Mouse (Mus musculus) intestine, embryonic 14.5 days (tissue): Measurements from ENCODE around the gene Cela3b. TPM values are rescaled to one million over a fixed set of nuclear protein-coding genes. Genes with fewer than 3 reads are reported as not detected.

Source experiments
- ATAC-seq: fragments of 200-750 bp; cut with Nextera tagmentation; replicated peaks from 2 replicates; pipeline ENCODE4 v1.8.0; 2017; ENCODE audit warnings: low read depth, moderate number of reproducible peaks, moderate TSS enrichment, moderate library complexity; ENCODE audit not compliant: low FRiP score, low TSS enrichment
- DNase-seq: peaks from one replicate; pipeline ENCODE4 v3.0.0-alpha.2; 2018; ENCODE audit warnings: low spot score
- H3K27ac ChIP-seq: fragments of 300-500 bp; sonication (generic); 2 replicates; pipeline ENCODE4 v1.5.1; 2014; ENCODE audit warnings: low read depth, mild to moderate bottlenecking, control low read depth
- H3K27me3 ChIP-seq: fragments of 300-500 bp; sonication (generic); replicated peaks from 2 replicates; pipeline ENCODE4 v1.6.1; 2014; ENCODE audit warnings: low read length, control low read depth; ENCODE audit not compliant: control insufficient read depth, insufficient read depth
- H3K36me3 ChIP-seq: fragments of 300-500 bp; sonication (generic); 2 replicates; pipeline ENCODE4 v1.6.1; 2014; ENCODE audit warnings: low read length, control low read depth; ENCODE audit not compliant: control insufficient read depth, insufficient read depth
- H3K4me1 ChIP-seq: fragments of 300-500 bp; sonication (generic); replicated peaks from 2 replicates; pipeline ENCODE4 v1.6.1; 2014; ENCODE audit warnings: low read length, control low read depth, mixed read lengths; ENCODE audit not compliant: control insufficient read depth, insufficient read depth
- H3K4me2 ChIP-seq: fragments of 300-500 bp; sonication (generic); 2 replicates; pipeline ENCODE4 v1.6.1; 2014; ENCODE audit warnings: low read length
- H3K4me3 ChIP-seq: fragments of 300-500 bp; sonication (generic); 2 replicates; pipeline ENCODE4 v1.5.1; 2014; ENCODE audit warnings: low read depth, low read length, control low read depth, mixed read lengths
- H3K9ac ChIP-seq: fragments of 300-500 bp; sonication (generic); 2 replicates; pipeline ENCODE4 v1.6.1; 2014; ENCODE audit warnings: mild to moderate bottlenecking, low read length
- H3K9me3 ChIP-seq: fragments of 300-500 bp; sonication (generic); 2 replicates; pipeline ENCODE4 v1.6.1; 2016; ENCODE audit warnings: low read length, control low read depth; ENCODE audit not compliant: control insufficient read depth
- WGBS: fragments of 180-500 bp; shearing (Covaris S2); extraction: QIAGEN DNeasy Blood & Tissue Kit; methylation state at CpG from one replicate; pipeline ENCODE4 v1.1.7; 2014; 5-methylcytosine and 5-hydroxymethylcytosine counted together
- polyA plus RNA-seq: library from polyadenylated mRNA; unstranded; fragments of >200 nt; fragmentation: Nextera tagmentation; extraction: Ambion mirVana; gene quantifications from 2 replicates; pipeline ENCODE4 v1.2.1, GENCODE M21; 2014

Cela3b gene
- polyA plus RNA-seq, 1 experiment from 2014 or later, result 3.8 TPM

DNA sequence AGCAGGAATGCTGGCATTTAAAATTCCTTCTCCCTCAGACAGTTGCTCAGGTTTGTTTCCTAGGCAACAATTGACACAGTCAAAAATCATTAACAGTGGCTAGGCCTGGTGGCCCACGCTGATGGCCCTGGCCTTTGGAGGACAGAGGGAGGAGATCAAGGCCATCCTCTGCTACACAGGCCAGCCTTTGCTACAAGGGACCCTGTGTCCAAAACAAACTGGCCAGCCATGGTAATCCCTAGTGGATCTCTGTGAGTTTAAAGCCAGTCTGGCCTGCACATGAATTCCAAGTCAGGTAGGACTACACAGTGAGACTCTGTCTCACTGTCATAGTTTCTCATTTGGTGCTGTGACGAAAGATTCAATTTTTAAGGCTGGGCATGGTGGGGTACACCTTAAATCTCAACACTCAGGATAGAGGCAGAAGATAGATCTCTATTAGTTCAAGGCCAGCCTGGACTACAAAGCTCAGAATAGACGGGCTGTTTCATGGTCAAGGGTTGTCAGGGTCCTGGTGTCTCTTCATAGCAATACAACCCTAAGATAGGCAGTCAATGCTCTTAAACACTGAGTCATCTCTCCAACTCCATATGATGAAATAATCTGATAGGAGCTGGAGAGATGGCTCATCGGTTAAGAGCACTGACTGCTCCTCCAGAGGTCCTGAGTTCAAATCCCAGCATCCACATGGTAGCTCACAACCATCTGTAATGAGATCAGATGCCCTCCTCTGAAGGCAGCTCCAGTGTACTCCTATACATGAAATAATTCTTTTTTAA lies 52.6 kb downstream of the Cela3b start:
- no peak for ATAC-seq

DNA sequence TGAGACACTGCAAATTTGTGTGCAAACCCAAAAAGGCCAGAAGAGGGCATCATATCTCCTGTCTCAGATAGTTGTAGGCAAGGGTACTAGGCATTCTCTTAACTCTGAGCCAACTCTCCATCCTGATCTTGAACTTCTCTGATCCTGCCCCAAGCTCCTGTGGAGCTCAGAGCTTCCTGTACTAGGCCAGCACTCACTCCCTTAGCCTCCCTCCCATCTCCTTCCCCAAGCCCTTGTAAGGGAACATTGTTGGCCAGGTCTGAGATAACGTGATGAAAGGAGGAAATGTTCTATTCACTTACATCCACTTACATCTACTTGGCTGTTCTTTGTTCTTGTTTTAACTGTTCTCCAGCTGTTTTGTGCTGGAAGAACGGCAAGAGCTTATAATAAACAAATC lies 53.6 kb downstream of the Cela3b start:
- Histone ChIP-seq H3K4me1 (peaks cover 12% of the 10 kb centered on the region; the same call in 1 of the 2 replicates), H3K36me3 (no peaks in the 10 kb centered on the region), H3K4me3 (no peak overlapping the region), H3K4me2 (no peak overlapping the region), H3K9me3 (no peaks in the 10 kb centered on the region), H3K27ac (no peak overlapping the region), H3K27me3 (no peaks in the 10 kb centered on the region), H3K9ac (no peak overlapping the region)
- DNase-seq, result no peak
- no peak for ATAC-seq
- 55% methylated on average over 2 of the region's 2 CpGs for WGBS

More for the DNA sequence above, 52.6 kb downstream of the Cela3b start:
- 86% methylated on average over 4 of the region's 4 CpGs for WGBS
- Histone ChIP-seq H3K9ac (no peak overlapping the region), H3K9me3 (no peaks in the 10 kb centered on the region), H3K27ac (no peak overlapping the region), H3K4me2 (no peak overlapping the region), H3K36me3 (no peaks in the 10 kb centered on the region), H3K4me3 (no peak overlapping the region), H3K27me3 (no peaks in the 10 kb centered on the region), H3K4me1 (peaks cover 12% of the 10 kb centered on the region; the same call in 1 of the 2 replicates)
- DNase-seq, result no peak

DNA sequence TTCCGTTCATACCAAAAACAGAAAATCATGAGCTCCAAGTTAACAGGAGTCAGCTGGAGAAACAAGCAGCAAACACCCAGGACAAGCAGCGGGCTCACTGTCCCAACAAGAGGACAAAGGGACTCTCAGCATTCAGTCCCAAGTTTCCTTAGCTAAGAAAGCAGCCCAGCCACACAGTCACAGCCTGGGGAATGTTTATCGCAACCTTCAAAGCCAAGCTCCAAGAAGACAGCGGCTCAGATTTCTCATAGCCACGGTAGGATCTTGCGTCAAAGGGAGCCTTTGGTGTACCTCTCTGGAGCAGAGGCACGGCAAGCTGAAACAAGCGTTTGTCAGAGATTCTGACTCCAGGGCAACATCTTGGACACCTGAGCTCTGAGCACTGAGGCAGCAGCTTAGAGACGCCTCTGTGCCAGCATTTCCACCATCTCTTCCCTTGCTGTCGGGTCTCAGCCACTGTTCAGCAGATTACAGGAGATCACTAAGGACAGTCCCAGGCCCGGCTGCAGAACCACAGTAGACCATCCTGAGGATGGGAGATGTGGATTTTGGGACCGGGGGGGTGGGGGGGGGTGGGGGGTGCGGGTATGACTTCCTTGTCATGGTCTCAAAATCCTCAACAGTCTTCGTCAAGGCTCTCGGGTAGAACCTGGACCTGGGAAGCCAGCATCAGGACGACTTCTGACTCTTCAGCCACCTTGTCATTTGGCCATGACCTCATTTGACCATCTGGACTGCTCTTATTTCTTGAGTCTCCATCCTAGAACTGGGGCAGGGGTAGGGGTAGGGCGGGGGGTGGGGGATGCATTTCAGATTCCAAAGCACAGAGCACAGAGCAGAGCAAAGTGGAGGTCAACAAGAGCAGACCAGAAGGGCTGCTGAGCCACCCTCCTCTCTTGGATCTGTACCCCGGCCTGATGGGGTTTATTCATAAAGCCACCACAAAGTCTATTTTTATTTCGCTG lies 54.7 kb downstream of the Cela3b start:
- no peak overlapping the region for H3K4me2 ChIP-seq
- no peaks in the 10 kb centered on the region for H3K9me3 ChIP-seq
- H3K27ac ChIP-seq, result no peak overlapping the region
- no peak overlapping the region for H3K4me3 ChIP-seq
- H3K9ac ChIP-seq, result no peak overlapping the region
- no peaks in the 10 kb centered on the region for H3K36me3 ChIP-seq
- DNase-seq (no peak), ATAC-seq (no peak)
- 38% methylated on average over 18 of the region's 19 CpGs for WGBS
- H3K4me1 ChIP-seq, result peaks cover 9% of the 10 kb centered on the region; the same call in 1 of the 2 replicates
- H3K27me3 ChIP-seq, result no peaks in the 10 kb centered on the region

DNA sequence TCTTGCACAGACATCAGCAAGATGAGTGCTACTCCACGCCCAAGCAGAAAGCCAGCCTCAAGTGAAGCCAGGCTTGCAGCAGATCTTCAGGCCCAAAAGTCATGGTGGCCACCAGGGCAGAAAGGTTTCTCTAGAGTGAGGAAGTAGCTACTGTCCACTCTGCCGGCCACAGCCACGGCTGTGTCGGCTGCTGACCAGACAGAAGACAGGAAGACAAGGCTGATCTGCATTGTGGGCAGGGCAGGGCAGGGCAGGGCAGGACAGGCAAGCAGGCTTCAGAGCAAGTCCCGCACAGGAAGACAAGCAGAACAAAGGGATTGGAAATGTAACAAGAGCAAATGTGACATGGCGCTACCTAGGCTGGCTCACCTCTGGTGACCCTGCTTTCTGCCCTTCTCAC lies 56.6 kb downstream of the Cela3b start:
- WGBS, result 66% methylated on average over 6 of the region's 6 CpGs
- peaks cover 19% of the 10 kb centered on the region for H3K4me1 ChIP-seq
- H3K27ac ChIP-seq, result no peak overlapping the region
- no peak overlapping the region for H3K4me2 ChIP-seq
- H3K4me3 ChIP-seq, result no peak overlapping the region
- no peak for ATAC-seq
- H3K9ac ChIP-seq, result no peak overlapping the region
- H3K27me3 ChIP-seq, result no peaks in the 10 kb centered on the region
- no peaks in the 10 kb centered on the region for H3K9me3 ChIP-seq
- H3K36me3 ChIP-seq, result no peaks in the 10 kb centered on the region
- DNase-seq, result no peak

DNA sequence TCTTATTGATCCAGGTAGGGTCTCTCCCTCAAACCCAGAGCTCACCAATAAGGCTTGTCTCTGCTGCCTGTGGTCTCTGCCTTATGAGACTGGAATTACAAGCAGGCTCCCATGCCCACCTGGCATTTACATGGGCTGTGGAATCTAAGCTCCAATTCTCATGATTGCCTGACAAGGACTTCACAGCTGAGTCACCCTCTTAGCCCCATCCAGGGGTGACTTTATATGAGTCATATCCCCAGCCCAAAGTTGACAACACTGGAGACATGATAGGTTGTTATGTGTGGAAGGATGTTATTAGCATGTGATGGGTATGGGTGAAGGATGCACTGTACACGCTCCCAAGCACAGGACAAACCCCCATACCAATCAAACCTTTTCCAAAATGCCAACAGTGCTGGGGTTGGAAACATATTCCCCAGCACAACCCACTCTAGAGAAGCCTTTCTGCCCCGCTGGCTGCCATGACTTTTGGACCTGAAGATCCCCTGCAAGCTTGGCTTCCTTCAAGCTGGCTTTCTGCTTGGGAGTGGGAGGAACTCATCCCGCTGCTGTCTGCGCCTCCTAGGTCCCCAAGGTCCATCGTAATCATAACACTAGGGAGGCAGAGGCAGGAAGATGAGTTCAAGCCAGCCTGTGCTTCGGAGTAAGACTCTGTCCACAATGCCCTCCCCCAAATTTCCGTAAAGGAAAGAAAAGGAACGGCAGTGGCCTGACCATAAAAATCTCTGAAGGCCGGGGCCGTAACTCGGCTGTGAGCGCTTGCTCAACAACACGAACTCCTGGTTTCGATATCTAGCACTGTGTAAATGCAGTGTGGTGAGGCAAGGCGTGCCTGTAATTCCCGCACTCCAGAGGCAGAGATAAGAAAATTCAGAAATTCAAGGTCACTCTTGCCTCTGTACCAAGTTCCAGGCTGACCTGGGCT lies 58.5 kb downstream of the Cela3b start:
- Histone ChIP-seq H3K4me2 (no peak overlapping the region), H3K4me3 (no peak overlapping the region), H3K36me3 (no peaks in the 10 kb centered on the region), H3K9me3 (no peaks in the 10 kb centered on the region), H3K9ac (no peak overlapping the region), H3K27ac (peak overlapping the region; percentile 30; the same call in 1 of the 2 replicates), H3K4me1 (peaks cover 30% of the 10 kb centered on the region), H3K27me3 (no peaks in the 10 kb centered on the region)
- DNase-seq (no peak), ATAC-seq (no peak)
- WGBS, result 74% methylated on average over 16 of the region's 16 CpGs

Other genes starting within 250 kb of the Cela3b start
- gene Wnt4, start 153.1 kb downstream of the Cela3b start, polyA plus RNA-seq, result 1.8 and 2.2 TPM in 2 replicates
- gene Cdc42, start 72.8 kb downstream of the Cela3b start, polyA plus RNA-seq, result 632 and 704 TPM in 2 replicates
- gene Cela3a, start 20.7 kb downstream of the Cela3b start, polyA plus RNA-seq, result not detected in 2 replicates
- gene 1700013G24Rik, start 22.7 kb upstream of the Cela3b start, polyA plus RNA-seq, result not detected in 2 replicates
- 44.4 and 49.8 TPM in 2 replicates for gene Hspg2, start 38.2 kb upstream of the Cela3b start, polyA plus RNA-seq
- not detected in 2 replicates for gene Ldlrad2, start 144.0 kb upstream of the Cela3b start, polyA plus RNA-seq
- gene Usp48, start 163.2 kb upstream of the Cela3b start, polyA plus RNA-seq, result 72.4 and 78.3 TPM in 2 replicates
- gene Rap1gap, start 234.2 kb upstream of the Cela3b start, polyA plus RNA-seq, result 11.2 and 15.6 TPM in 2 replicates